Mouse (Mus musculus) forebrain, embryonic 16.5 days (tissue): Measurements from ENCODE around the gene P2ry13. TPM values are rescaled to one million over a fixed set of nuclear protein-coding genes. Genes with fewer than 3 reads are reported as not detected.

Source experiments
- ATAC-seq: fragments of 200-750 bp; cut with Nextera tagmentation; 2 replicates; pipeline ENCODE4 v1.8.0; 2017; ENCODE audit warnings: mild to moderate bottlenecking, moderate library complexity
- H3K27ac ChIP-seq: fragments of 300-500 bp; sonication (generic); 2 replicates; pipeline ENCODE4 v1.5.1; 2014; ENCODE audit warnings: low read length, control low read depth
- H3K27me3 ChIP-seq: fragments of 300-500 bp; sonication (generic); replicated peaks from 2 replicates; pipeline ENCODE4 v1.6.1; 2014; ENCODE audit warnings: low read length; ENCODE audit not compliant: control insufficient read depth, insufficient read depth
- H3K36me3 ChIP-seq: fragments of 300-500 bp; sonication (generic); 2 replicates; pipeline ENCODE4 v1.6.1; 2014; ENCODE audit not compliant: control insufficient read depth, insufficient read depth
- H3K4me1 ChIP-seq: fragments of 300-500 bp; sonication (generic); replicated peaks from 2 replicates; pipeline ENCODE4 v1.6.1; 2014; ENCODE audit warnings: low read length; ENCODE audit not compliant: control insufficient read depth, insufficient read depth
- H3K4me2 ChIP-seq: fragments of 300-500 bp; sonication (generic); 2 replicates; pipeline ENCODE4 v1.6.1; 2014; ENCODE audit warnings: mild to moderate bottlenecking, low read length, control low read depth
- H3K4me3 ChIP-seq: fragments of 300-500 bp; sonication (generic); replicated peaks from 2 replicates; pipeline ENCODE4 v1.5.1; 2014; ENCODE audit warnings: mild to moderate bottlenecking, low read length, control low read depth
- H3K9ac ChIP-seq: fragments of 300-500 bp; sonication (generic); replicated peaks from 2 replicates; pipeline ENCODE4 v1.6.1; 2014; ENCODE audit warnings: low read depth, low read length, control low read depth
- H3K9me3 ChIP-seq: fragments of 300-500 bp; sonication (generic); 2 replicates; pipeline ENCODE4 v1.6.1; 2016; ENCODE audit warnings: low read length; ENCODE audit not compliant: control insufficient read depth
- WGBS: fragments of 180-500 bp; shearing (Covaris S2); extraction: QIAGEN DNeasy Blood & Tissue Kit; methylation state at CpG from one replicate; pipeline ENCODE4 v1.1.7; 2014; 5-methylcytosine and 5-hydroxymethylcytosine counted together
- polyA plus RNA-seq: library from polyadenylated mRNA; unstranded; fragments of >200 nt; fragmentation: Nextera tagmentation; extraction: Ambion mirVana; gene quantifications from 2 replicates; pipeline ENCODE4 v1.2.1, GENCODE M21; 2015

Gene P2ry13
- 1.8 and 2.2 TPM in 2 replicates for polyA plus RNA-seq

- Histone ChIP-seq H3K9ac (no peak within 1 kb of the TSS), H3K27me3 (no peaks in the 10 kb centered on the region), H3K36me3 (no peaks in the 10 kb centered on the region), H3K4me1 (no peaks in the 10 kb centered on the region), H3K27ac (no peak within 1 kb of the TSS), H3K4me2 (no peak within 1 kb of the TSS), H3K4me3 (no peak within 1 kb of the TSS), H3K9me3 (no peaks in the 10 kb centered on the region)
- no peak for ATAC-seq
- 95% methylated on average over 6 of the region's 6 CpGs for WGBS
Observed at GRCm38 (mm10) chr3:59210727-59211126, at the start of gene P2ry13. TSS of gene P2ry13 (minus strand) at chr3:59210882.

DNA sequence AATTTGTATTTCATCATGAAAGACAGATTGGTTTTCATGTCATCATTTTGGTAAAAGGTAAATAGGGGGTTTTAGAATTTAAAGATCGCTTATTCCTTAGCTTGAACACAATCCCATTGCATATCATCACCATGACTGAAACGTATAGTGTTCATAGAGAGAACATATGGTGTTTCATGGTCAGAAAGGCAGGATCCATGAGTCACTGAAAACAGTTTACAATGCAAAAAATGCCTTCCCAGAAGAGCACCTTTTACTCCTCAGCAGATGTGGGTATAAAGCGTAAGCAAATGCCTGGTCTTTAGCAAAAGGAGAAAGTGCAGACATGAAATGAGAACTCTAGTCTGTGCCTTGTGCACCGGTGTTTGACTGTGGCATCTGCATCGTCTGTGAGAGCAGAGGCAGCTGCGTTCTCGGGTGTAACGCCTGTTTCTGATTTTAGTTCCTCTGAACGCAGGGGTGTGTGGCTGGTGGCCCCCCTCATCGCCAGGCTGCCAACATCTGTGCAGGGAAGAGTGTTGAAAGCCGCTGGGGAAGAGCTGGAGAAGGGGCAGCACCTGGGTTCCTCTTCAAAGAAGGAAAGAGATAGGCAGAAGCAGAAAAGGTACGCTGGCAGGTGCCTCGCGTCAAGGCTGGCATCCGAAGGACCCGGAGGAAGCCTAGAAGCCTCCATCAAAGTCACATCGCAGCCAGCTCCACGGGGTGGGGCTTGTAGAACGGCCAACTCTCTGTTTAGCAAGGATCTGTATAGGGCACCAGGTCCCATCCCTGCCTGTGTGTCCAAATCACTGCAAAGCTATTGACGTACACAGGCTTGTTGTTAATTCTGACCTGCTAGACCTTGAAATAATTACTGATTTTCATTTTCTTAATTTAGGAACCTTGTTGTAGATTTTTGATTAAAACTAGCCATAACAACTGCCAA, 47.3 kb upstream of the P2ry13 start:
- no peak overlapping the region for H3K4me3 ChIP-seq
- no peaks in the 10 kb centered on the region for H3K27me3 ChIP-seq
- H3K4me1 ChIP-seq: peaks cover 5% of the 10 kb centered on the region
- 90% methylated on average over 20 of the region's 20 CpGs for WGBS
- H3K36me3 ChIP-seq: no peaks in the 10 kb centered on the region
- no peak overlapping the region for H3K9ac ChIP-seq
- no peak for ATAC-seq
- H3K27ac ChIP-seq: no peak overlapping the region
- H3K9me3 ChIP-seq: no peaks in the 10 kb centered on the region
- no peak overlapping the region for H3K4me2 ChIP-seq

DNA sequence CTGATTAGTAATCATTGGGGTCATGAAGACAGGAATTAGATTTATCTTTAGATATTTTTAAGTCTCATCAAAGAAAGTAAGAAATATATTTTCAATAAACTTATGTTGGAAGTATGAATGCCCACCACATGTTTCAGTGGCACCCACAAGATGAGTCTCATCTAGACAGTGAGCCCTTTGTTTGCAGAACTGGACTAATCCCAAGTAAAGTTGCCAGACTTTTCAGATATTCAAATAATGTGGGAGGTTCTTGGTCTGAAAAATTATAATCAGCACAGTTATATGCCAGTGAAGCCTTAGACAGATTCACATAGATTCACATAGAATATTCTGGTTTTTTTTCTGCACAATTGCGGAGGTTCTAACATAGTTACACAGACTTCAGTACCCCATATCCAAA, 39.8 kb upstream of the P2ry13 start:
- Histone ChIP-seq H3K4me1 (no peaks in the 10 kb centered on the region), H3K4me2 (no peak overlapping the region), H3K27ac (no peak overlapping the region), H3K36me3 (no peaks in the 10 kb centered on the region), H3K27me3 (no peaks in the 10 kb centered on the region), H3K4me3 (no peak overlapping the region), H3K9ac (no peak overlapping the region), H3K9me3 (no peaks in the 10 kb centered on the region)
- ATAC-seq: no peak
- 93% methylated on average over 1 of the region's 1 CpGs for WGBS

DNA sequence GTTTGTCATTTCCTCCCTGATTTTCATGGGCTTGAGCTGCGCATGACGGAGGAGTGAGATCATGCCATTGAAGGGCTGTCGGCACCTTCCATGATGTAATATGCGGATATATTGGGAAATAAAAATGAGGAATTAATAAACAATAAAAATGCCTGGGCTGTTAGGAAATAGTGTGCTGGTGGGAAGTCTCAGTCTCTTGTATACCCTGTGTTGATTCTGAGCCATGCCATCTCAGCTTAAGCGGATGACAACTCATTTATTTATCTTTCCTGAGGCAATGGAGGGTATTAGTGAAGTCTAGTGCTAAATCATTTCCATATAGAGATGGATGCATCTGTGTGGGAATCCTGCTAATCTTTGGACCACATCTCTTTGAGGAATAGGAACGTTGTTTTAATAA, 37.3 kb upstream of the P2ry13 start:
- 90% methylated on average over 6 of the region's 6 CpGs for WGBS
- Histone ChIP-seq H3K27me3 (no peaks in the 10 kb centered on the region), H3K4me2 (no peak overlapping the region), H3K9me3 (no peaks in the 10 kb centered on the region), H3K4me1 (no peaks in the 10 kb centered on the region), H3K9ac (no peak overlapping the region), H3K36me3 (no peaks in the 10 kb centered on the region), H3K27ac (no peak overlapping the region), H3K4me3 (no peak overlapping the region)
- no peak for ATAC-seq

GRCm38 (mm10) chr3:59243384-59243783, 32.7 kb upstream of the P2ry13 start:
- H3K9me3 ChIP-seq: no peaks in the 10 kb centered on the region
- no peak overlapping the region for H3K4me3 ChIP-seq
- ATAC-seq: no peak
- H3K4me2 ChIP-seq: no peak overlapping the region
- H3K27ac ChIP-seq: no peak overlapping the region
- H3K9ac ChIP-seq: no peak overlapping the region
- no peaks in the 10 kb centered on the region for H3K4me1 ChIP-seq
- WGBS: 79% methylated on average over 6 of the region's 6 CpGs
- no peaks in the 10 kb centered on the region for H3K36me3 ChIP-seq
- H3K27me3 ChIP-seq: no peaks in the 10 kb centered on the region

GRCm38 (mm10) chr3:59234878-59235277, 24.2 kb upstream of the P2ry13 start:
- Histone ChIP-seq H3K9me3 (no peaks in the 10 kb centered on the region), H3K4me2 (no peak overlapping the region), H3K4me3 (no peak overlapping the region), H3K27me3 (no peaks in the 10 kb centered on the region), H3K36me3 (no peaks in the 10 kb centered on the region), H3K27ac (no peak overlapping the region), H3K9ac (no peak overlapping the region), H3K4me1 (no peaks in the 10 kb centered on the region)
- WGBS: 80% methylated on average over 5 of the region's 5 CpGs
- no peak for ATAC-seq

GRCm38 (mm10) chr3:59230912-59231311, 20.2 kb upstream of the P2ry13 start:
- Histone ChIP-seq H3K4me3 (no peak overlapping the region), H3K9ac (no peak overlapping the region), H3K36me3 (no peaks in the 10 kb centered on the region), H3K27ac (no peak overlapping the region), H3K27me3 (no peaks in the 10 kb centered on the region), H3K4me1 (no peaks in the 10 kb centered on the region), H3K9me3 (no peaks in the 10 kb centered on the region), H3K4me2 (no peak overlapping the region)
- 62% methylated on average over 3 of the region's 3 CpGs for WGBS
- ATAC-seq: no peak

GRCm38 (mm10) chr3:59228730-59229551, 18.3 kb upstream of the P2ry13 start:
- ATAC-seq: no peak
- no peaks in the 10 kb centered on the region for H3K9me3 ChIP-seq
- no peak overlapping the region for H3K4me3 ChIP-seq
- WGBS: 76% methylated on average over 10 of the region's 10 CpGs
- H3K36me3 ChIP-seq: no peaks in the 10 kb centered on the region
- no peaks in the 10 kb centered on the region for H3K27me3 ChIP-seq
- no peak overlapping the region for H3K4me2 ChIP-seq
- no peaks in the 10 kb centered on the region for H3K4me1 ChIP-seq
- no peak overlapping the region for H3K9ac ChIP-seq
- no peak overlapping the region for H3K27ac ChIP-seq

GRCm38 (mm10) chr3:59227696-59228095, 17.0 kb upstream of the P2ry13 start:
- WGBS: 96% methylated on average over 9 of the region's 9 CpGs
- Histone ChIP-seq H3K36me3 (no peaks in the 10 kb centered on the region), H3K27me3 (no peaks in the 10 kb centered on the region), H3K9ac (no peak overlapping the region), H3K4me3 (no peak overlapping the region), H3K4me1 (no peaks in the 10 kb centered on the region), H3K9me3 (no peaks in the 10 kb centered on the region), H3K4me2 (no peak overlapping the region), H3K27ac (no peak overlapping the region)
- no peak for ATAC-seq
